16 mouse cellular contexts compared by ENCODE assay signal in genomic region chr14:26591353-26591752, GRCm38 (mm10). TPM values are rescaled to one million over a fixed set of nuclear protein-coding genes. Genes with fewer than 3 reads are reported as not detected.
A peak's percentile ranks its signal among the peaks of the same experiment; 100 is the strongest.
DNase-seq lines count a peak whose midpoint lies in the region; ATAC-seq and TF ChIP-seq lines count a peak whose summit lies in the region.
"Had no signal": no experiment of that assay in that cellular context is flagged by ENCODE, and none has a peak within 500 bp of the region (broad histone marks: within the 10 kb centered on the region; RNA-seq: fewer than 3 reads in every experiment).

No protein-coding gene starts in this region.

- no peak for ATAC-seq in liver, embryonic 11.5 days (replicated peaks; ENCODE audit: low FRiP score)
- ATAC-seq: midbrain, embryonic 15.5 days had no signal

- no peak overlapping the region for H3K4me2 ChIP-seq in liver, embryonic 11.5 days
- H3K4me2 ChIP-seq: midbrain, embryonic 15.5 days; neural tube, embryonic 13.5 days had no signal

- no peaks in the 10 kb centered on the region for H3K9me3 ChIP-seq in heart, embryonic 10.5 days
- H3K9me3 ChIP-seq in liver, embryonic 11.5 days (ENCODE audit: control insufficient read depth, low read length): no peaks in the 10 kb centered on the region
- H3K9me3 ChIP-seq: forebrain, embryonic 10.5 days; midbrain, embryonic 15.5 days; neural tube, embryonic 13.5 days had no signal

- no peaks in the 10 kb centered on the region for H3K27me3 ChIP-seq in heart, embryonic 10.5 days (ENCODE audit: insufficient read depth, poor library complexity, severe bottlenecking)
- no peaks in the 10 kb centered on the region for H3K27me3 ChIP-seq in spleen, adult 2 months (ENCODE audit: control insufficient read depth, insufficient read depth, low read length)
- no peaks in the 10 kb centered on the region for H3K27me3 ChIP-seq in liver, embryonic 11.5 days (replicated peaks; ENCODE audit: control insufficient read depth, insufficient read depth, low read length)
- H3K27me3 ChIP-seq in splenic B cell, adult 2 months (ENCODE audit: control insufficient read depth, insufficient read depth, low read length, poor library complexity, severe bottlenecking): no peaks in the 10 kb centered on the region
- H3K27me3 ChIP-seq: midbrain, embryonic 15.5 days; neural tube, embryonic 13.5 days had no signal

- TF ChIP-seq CTCF in spleen, adult 2 months (IDR thresholded peaks at IDR 0.05; ENCODE audit: extremely low read depth, insufficient read depth, insufficient read length, insufficient replicate concordance): peak; percentile 8; the same call in 1 of the 2 replicates

- DNase-seq in heart, embryonic 10.5 days (ENCODE audit: low spot score): peak; percentile 53
- no peak for DNase-seq in heart, postnatal 14 days
- DNase-seq in spleen, adult 2 months (ENCODE audit: low read depth in 1 of 2, low spot score in 2 of 2): no peak
- no peak for DNase-seq in spleen, adult 18-20 months
- DNase-seq in liver, embryonic 11.5 days (ENCODE audit: low spot score): no peak
- DNase-seq in splenic B cell, adult 2 months (ENCODE audit: low read depth, low spot score): peak; percentile 43
- DNase-seq in gastrocnemius, postnatal 10 days: no peak
- no peak for DNase-seq in layer of hippocampus, postnatal 14 days (ENCODE audit: low spot score in 2 of 2)
- DNase-seq: adrenal gland, postnatal 14 days; cerebellum, postnatal 14 days; kidney, postnatal 25 days; lung, postnatal 10 days; retina, postnatal 1 day had no signal

- peaks cover 4% of the 10 kb centered on the region; the same call in 1 of the 2 replicates for H3K4me1 ChIP-seq in heart, embryonic 10.5 days
- no peaks in the 10 kb centered on the region; the same call in 1 of the 2 replicates for H3K4me1 ChIP-seq in spleen, adult 2 months (ENCODE audit: control insufficient read depth, insufficient read depth, insufficient read length)
- peaks cover 27% of the 10 kb centered on the region for H3K4me1 ChIP-seq in liver, embryonic 11.5 days (replicated peaks; ENCODE audit: control insufficient read depth, insufficient read depth, low read length)
- H3K4me1 ChIP-seq: forebrain, embryonic 10.5 days; midbrain, embryonic 15.5 days; neural tube, embryonic 13.5 days had no signal

- no peak for TF ChIP-seq POLR2A in spleen, adult 2 months (IDR thresholded peaks at IDR 0.05; ENCODE audit: low read depth, low read length)

- intact Hi-C loops in heart, postnatal 14 days (cut with DNase I): no loop called here

- H3K4me3 ChIP-seq in heart, embryonic 10.5 days: no peak overlapping the region
- H3K4me3 ChIP-seq in spleen, adult 2 months (ENCODE audit: extremely low read depth, insufficient read depth, insufficient read length): no peak overlapping the region
- no peak overlapping the region for H3K4me3 ChIP-seq in liver, embryonic 11.5 days (ENCODE audit: low read depth, low read length)
- H3K4me3 ChIP-seq: forebrain, embryonic 10.5 days; midbrain, embryonic 15.5 days; neural tube, embryonic 13.5 days had no signal

- H3K9ac ChIP-seq in liver, embryonic 11.5 days (ENCODE audit: low read depth, low read length): no peak overlapping the region
- H3K9ac ChIP-seq: midbrain, embryonic 15.5 days; neural tube, embryonic 13.5 days had no signal

- no peak overlapping the region for H3K27ac ChIP-seq in heart, embryonic 10.5 days
- H3K27ac ChIP-seq in spleen, adult 2 months (ENCODE audit: insufficient read depth, low read length): no peak overlapping the region
- H3K27ac ChIP-seq in liver, embryonic 11.5 days (ENCODE audit: low read depth, low read length): 0 out of 2 replicates have a peak overlapping the region, but pooled peaks have one; percentile 19
- H3K27ac ChIP-seq: forebrain, embryonic 10.5 days; midbrain, embryonic 15.5 days; neural tube, embryonic 13.5 days had no signal

- peaks cover 10% of the 10 kb centered on the region; the same call in 1 of the 2 replicates for H3K36me3 ChIP-seq in heart, embryonic 10.5 days
- H3K36me3 ChIP-seq in spleen, adult 2 months (ENCODE audit: control insufficient read depth, insufficient read depth, low read length): peaks cover 2% of the 10 kb centered on the region; the same call in 1 of the 2 replicates
- H3K36me3 ChIP-seq in liver, embryonic 11.5 days (ENCODE audit: control insufficient read depth, insufficient read depth, low read length): no peaks in the 10 kb centered on the region
- H3K36me3 ChIP-seq in splenic B cell, adult 2 months (ENCODE audit: control insufficient read depth, insufficient read depth, low read length, poor library complexity, severe bottlenecking): 0 out of 2 replicates have a peak, but pooled peaks cover 7% of the 10 kb centered on the region

RNA-seq across cellular contexts. Expression of gene Dennd6a, which starts 17.7 kb away (rescaled TPM):
- polyA plus RNA-seq in heart, embryonic 10.5 days (2016; fragmentation: Nextera tagmentation; extraction: Ambion mirVana): 23.0 and 32.0 TPM in 2 replicates
- total RNA-seq in heart, postnatal 14 days (2021): 10 to 100 TPM; 21.0 to 22.6 TPM
- polyA plus RNA-seq in spleen, adult 2 months (2012; rRNA removed): 8.8 and 10.0 TPM in 2 replicates
- 24.8 and 27.8 TPM in 2 replicates for polyA plus RNA-seq in liver, embryonic 11.5 days (2014; fragmentation: Nextera tagmentation; extraction: Ambion mirVana)
- total RNA-seq in gastrocnemius, postnatal 10 days (2021): 10 to 100 TPM; 13.9 to 19.1 TPM
- 10 to 100 TPM; 26.9 to 27.0 TPM for total RNA-seq in layer of hippocampus, postnatal 14 days (2021)

RNA-seq across cellular contexts. Expression of gene Arf4, which starts 46.5 kb away (rescaled TPM):
- 431 and 507 TPM in 2 replicates for polyA plus RNA-seq in heart, embryonic 10.5 days (2016; fragmentation: Nextera tagmentation; extraction: Ambion mirVana)
- total RNA-seq in heart, postnatal 14 days (2021): 100 to 1,000 TPM in 1 of 2 experiments, 10 to 100 TPM in 1; 86.5 to 102 TPM
- 69.6 and 85.6 TPM in 2 replicates for polyA plus RNA-seq in spleen, adult 2 months (2012; rRNA removed)
- polyA plus RNA-seq in liver, embryonic 11.5 days (2014; fragmentation: Nextera tagmentation; extraction: Ambion mirVana): 347 and 363 TPM in 2 replicates
- 100 to 1,000 TPM in 1 of 2 experiments, 10 to 100 TPM in 1; 90.0 to 126 TPM for total RNA-seq in gastrocnemius, postnatal 10 days (2021)
- total RNA-seq in layer of hippocampus, postnatal 14 days (2021): 100 to 1,000 TPM; 145 to 150 TPM

RNA-seq across cellular contexts. Expression of gene Slmap, which starts 56.6 kb away (rescaled TPM):
- polyA plus RNA-seq in heart, embryonic 10.5 days (2016; fragmentation: Nextera tagmentation; extraction: Ambion mirVana): 45.1 and 83.8 TPM in 2 replicates
- total RNA-seq in heart, postnatal 14 days (2021): 100 to 1,000 TPM; 250 to 282 TPM
- 9.3 and 14.8 TPM in 2 replicates for polyA plus RNA-seq in spleen, adult 2 months (2012; rRNA removed)
- polyA plus RNA-seq in liver, embryonic 11.5 days (2014; fragmentation: Nextera tagmentation; extraction: Ambion mirVana): 27.5 and 28.4 TPM in 2 replicates
- total RNA-seq in gastrocnemius, postnatal 10 days (2021): 100 to 1,000 TPM; 111 to 113 TPM
- 10 to 100 TPM; 90.9 to 99.4 TPM for total RNA-seq in layer of hippocampus, postnatal 14 days (2021)

Comparison
In these comparisons a context has a peak if more than half of its experiments do, and no peak if none do; other contexts are left out.
1. DNase-seq: peak in heart, embryonic 10.5 days (single experiment) and splenic B cell, adult 2 months (single experiment); none in heart, postnatal 14 days (0 of 2), spleen, adult 2 months (0 of 2), spleen, adult 18-20 months (0 of 2), liver, embryonic 11.5 days (single experiment), gastrocnemius, postnatal 10 days (single experiment) and layer of hippocampus, postnatal 14 days (0 of 2).